Mouse (Mus musculus): ENCODE measurements around the gene Cntnap5a. TPM values are rescaled to one million over a fixed set of nuclear protein-coding genes. Genes with fewer than 3 reads are reported as not detected.
"Not testable (repeated sequence)": the region's sequence is repeated elsewhere in the genome, so short reads cannot be mapped to it uniquely, and the experiment has no call there.

The Cntnap5a gene
- total RNA-seq, 1 experiment from 2014 or later, result 5.9 TPM

DNA sequence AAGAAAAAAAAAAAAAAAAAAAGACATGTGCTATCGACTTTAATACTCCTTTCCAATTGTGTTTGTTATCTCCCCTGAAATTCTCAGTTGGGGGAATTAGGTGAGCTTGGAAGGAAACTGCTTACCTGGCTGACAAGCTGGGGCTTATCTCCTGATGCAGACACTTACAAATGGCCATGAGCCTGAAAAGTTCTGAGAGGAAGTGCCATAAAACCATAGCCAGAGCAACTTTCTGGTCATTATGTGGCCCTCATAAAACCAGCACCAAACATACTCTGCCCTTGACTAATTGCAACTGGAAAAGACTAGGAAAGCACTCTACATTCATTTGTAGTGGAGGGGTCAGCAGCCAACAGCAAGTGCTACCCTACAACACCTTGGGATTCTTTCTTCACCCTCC is 359.5 kb downstream of the Cntnap5a start:
- no peak for DNase-seq

DNA sequence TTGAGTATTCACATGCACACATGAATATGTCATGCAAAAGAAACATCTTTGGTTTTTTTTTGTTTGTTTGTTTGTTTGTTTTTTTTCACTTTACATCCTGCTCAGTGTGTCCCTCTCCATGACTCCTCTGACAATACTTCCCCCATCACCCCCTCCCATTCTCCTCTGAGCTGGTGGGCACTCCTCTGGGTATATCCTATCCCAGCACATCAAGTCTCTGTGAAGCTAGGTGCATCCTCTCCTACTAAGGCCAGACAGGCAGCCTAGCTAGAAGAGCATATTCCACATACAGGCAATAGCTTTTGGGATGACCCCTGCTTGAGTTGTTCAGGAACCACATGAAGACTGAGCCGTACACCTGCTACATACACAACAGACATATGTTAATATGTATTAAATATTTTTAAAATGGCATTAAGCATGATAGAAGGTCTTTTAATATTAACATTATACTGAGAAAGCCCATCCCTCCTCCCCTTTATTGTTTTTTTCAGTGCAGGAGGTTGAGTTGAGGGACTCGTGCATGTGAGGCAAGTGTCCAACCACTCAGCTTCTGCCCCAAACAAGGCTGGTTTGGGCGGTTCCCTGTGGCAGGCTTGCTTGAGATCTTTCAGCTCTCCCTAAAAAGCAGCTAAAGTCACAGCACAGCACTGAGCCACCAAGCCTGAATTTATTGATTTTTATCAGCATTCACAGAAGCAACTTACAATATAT is 422.6 kb downstream of the Cntnap5a start:
- DNase-seq, result no peak

DNA sequence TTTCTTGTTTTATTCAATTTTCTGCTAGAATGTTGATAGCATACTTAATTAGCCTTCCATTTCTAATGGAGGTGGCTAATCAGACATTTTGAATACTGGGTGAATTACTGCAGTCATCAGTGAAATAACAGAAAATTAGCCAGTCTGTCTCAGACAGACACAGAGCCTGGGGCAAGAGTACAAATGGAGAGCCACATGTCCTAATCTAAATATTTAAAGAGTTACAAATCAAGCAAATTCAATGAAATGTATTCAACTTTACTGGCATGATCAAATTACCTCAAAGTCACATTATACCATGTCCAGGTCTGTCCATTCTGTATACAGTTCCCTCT is 423.1 kb downstream of the Cntnap5a start:
- DNase-seq, result no peak

DNA sequence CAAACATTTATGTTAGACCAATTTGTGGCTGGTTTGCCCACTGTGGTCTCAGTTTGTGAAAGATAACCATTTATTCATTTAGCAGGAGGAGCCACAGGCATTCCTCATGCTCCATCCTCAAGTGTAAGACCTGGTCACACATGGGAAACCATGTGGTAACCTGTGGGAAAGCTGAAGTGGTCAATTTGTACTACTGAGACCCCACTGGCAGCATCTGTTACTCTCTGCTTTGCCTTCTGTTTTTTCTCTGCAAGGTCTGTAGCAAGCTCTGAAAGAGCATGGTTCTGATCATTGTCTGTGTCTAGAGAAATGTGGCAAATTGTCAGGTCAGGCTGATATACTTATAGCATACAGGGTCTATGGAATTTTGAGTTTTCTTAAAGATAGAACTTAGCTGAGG is 423.8 kb downstream of the Cntnap5a start:
- no peak for DNase-seq

DNA sequence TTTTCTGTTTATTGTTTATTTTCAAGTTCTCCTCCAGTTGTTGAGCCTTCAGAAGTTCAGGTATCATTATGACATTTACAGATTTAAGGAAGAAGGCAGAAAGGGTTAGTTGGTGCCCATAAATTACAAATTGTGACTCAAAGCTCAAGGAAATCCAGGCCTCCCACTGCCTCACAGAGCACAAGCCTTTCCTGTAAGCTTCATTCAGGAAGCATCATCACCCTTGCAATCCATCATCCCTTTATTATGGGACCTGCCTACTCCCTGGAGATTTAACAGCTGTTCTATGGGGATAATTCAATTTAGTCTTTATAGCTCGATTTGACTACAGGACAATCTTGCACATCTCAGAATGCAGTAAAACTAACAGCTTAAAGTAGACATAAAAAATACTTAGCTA is 441.2 kb downstream of the Cntnap5a start:
- no peak for DNase-seq

DNA sequence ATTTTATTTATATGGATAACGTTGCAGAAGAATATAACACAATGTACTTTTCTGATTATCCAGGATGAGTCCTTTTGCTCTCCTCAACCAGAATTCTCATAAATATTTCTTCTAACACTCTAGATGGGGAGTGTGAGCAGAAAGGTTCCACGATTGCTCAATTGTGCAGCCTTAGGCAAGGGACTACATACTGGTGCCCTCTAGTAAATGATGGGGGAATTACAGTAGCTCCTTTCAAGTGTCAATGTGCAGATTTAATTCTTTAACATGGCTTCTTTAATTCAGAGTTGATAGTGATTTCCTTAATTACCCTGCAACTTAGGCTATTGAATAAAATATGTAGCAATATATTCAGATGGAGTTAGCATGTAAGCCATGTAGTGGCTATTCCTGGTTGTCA is 442.5 kb downstream of the Cntnap5a start:
- DNase-seq, result no peak

DNA sequence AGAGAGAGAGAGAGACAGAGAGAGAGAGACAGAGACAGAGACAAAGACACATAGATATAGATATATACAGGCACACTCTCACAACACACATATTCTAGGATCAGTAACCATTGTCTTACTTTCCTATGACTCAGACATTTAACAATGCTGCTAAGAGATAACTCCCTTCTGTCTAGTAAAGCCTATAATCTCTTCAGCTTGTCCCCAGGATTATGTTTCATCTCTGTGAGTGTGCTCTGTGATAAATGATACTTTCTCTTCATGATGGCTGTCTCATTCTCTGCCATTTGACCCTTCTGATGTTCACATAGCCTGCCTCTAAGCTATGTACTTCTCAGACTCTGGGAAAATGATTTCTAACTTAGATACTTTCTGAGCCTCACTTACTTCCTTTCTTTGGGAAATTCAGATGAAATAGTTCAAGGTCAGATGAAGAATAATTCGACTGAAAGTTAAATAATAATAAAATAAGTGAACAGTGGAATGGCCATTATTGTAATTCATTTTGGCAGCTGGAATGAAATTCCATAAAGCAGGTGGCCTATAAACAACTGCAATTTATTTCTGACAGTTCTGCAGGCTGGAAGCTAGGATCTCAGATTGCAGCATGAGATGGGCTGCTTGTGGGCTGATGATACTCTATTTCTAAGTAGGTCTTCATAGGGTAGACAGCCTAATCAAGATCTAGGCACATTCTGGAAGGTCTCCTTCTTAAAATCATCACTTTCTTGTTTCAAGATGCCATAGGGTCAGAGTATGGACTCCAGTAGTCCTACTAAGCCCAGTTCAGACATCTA is 444.1 kb downstream of the Cntnap5a start:
- no peak for DNase-seq

DNA sequence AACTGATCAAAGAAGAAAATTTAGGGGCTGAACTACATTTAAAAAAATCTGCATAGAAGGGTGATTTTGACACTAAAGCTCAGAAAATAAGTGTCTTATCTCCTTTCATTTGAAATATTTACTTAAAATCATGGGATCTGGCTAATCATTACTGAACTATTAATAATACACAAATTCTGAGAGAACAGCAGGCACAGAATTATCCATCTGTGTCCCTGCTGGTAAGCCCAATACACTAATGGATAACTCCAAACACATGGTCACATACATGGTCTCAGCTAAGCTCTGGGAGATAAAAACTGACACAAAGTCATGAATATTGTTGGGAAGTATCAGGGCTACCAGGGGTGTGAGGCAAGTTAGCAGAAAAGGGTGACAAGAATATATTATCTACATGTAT is 447.9 kb downstream of the Cntnap5a start:
- DNase-seq, result no peak

DNA sequence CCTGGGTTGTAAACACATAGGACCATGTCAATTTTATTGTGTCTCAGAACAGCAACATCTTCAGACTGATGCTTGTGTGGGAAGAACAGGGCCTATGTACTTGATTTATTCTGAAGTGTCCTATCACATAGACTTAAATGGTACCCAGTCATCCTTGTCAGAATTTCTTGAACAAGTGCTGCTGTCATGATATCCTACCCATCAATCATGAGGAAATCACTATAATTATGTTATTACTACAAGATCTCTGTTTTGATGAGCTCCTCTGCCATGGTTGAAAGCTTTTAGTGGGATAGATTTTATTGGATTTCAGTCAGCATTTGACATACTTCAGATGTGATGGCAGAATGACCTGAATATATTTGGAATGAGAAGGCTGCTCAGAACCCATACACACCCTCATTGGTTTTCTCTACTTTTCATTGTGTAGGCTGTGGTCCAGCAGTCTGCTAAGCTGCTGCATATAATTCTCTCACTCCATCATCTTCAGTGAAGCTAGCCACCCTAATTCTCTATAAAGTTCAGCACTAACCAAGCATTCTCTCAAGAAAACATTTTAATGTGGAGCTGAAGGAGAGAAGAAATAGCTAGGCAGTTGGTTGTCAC is 465.3 kb downstream of the Cntnap5a start:
- no peak for DNase-seq

DNA sequence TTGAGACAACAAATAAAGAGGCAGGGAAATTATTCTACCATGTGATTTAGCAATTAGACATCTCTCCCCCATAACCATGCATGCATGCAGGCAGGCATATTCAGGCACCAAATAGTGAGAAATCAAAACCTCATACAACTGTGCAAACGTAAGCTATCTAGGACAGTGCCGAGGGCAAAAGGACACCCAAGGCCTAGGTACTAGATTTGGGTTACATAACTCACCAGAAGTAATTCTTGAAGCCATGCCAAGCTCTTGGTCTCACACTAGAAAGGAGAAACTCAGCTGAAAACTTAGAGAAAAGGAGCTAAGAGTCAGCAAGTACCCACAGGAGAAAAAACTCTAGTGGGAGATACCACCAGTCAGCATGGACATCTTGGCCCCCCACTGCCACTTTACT is 499.9 kb downstream of the Cntnap5a start:
- no peak for DNase-seq

DNA sequence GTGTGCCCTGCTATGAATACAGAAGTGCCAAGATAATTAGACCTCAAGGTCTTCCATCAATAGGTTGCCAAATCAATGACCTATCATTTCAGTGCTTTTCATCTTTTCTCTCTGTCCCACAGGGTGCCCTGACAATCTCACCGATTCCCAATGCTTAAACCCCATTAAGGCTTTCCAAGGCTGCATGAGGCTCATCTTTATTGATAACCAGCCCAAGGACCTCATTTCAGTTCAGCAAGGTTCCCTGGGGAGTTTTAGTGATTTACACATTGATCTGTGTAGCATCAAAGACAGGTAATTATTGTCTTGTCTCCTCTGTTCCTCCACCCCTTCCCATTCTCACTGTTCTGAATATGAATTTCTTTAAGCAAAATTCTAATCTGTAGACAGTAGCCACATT is 503.6 kb downstream of the Cntnap5a start:
- DNase-seq, result not testable (repeated sequence)

DNA sequence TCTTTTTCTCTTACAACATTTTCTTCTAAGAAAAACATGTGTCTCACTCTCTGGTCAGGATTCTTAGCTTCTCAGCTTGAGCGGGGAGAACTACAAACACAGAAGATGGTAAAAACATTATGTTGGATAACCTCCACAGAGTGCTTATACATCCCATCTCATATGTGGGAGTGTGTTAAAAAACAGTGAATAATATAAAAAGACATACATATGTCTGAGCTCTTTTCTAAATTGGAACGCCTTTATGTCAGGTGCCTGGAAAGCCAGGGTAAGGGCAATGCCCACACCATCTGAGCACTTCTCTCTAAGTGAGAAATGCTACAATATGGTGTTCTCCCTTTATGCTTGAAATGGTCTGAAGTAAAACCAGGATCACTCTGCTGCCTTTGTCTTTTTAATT is 507.7 kb downstream of the Cntnap5a start:
- DNase-seq, result no peak

DNA sequence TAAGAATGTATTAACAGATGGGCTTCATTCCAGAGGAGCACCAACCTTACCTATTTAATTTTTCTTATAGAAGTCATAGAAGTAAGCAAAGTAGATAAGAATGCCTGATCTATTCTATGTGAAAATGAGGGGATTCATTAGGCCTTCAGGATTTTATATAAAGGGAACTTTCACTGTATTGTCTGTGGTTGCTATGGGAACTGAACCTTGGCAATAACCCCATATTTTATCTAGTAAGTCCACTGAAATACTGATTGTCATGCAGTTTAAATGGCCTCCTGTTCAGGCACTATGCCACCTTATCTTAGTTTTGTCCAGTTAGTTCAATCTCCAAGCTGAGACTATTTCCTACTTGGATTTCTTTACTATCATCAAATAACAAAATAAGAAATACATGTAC is 532.3 kb downstream of the Cntnap5a start:
- no peak for DNase-seq

DNA sequence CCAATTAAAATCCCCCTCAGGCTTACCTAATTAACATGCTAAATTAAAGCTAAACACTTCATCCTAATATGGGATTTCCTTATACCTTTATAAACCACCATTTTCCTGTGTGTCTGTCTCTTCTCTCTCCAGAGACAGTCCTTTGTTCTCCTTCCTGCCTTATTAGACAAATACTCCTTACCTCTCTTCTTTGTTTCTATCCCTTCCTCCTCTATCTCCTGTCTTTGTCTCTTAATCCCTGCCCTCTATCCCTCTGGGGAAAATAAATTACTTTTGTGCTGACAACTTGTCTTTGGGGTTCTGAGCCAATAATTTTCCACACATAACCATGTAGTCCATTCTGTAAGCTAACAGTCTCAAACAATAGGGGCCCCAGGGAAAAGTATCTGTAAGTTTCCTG is 556.0 kb downstream of the Cntnap5a start:
- no peak for DNase-seq

DNA sequence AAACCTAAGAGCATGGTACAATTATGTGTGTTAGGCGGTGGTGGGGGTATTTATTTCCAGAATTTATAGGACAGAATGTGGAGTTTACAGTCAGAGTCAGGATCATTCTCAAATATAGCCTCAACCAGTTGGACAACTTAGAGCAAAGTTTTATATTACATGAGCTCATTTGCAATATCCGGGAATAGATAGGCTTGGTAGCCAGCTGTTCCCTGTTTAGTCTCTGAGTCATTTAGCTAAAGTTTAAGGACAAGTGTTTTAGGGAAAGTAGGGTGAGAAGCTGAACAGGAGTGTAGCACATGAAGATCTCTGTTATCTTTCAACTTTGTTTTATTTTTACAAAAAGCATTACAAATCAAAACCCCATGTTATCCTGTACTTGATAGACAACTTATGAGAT is 559.3 kb downstream of the Cntnap5a start:
- no peak for DNase-seq

DNA sequence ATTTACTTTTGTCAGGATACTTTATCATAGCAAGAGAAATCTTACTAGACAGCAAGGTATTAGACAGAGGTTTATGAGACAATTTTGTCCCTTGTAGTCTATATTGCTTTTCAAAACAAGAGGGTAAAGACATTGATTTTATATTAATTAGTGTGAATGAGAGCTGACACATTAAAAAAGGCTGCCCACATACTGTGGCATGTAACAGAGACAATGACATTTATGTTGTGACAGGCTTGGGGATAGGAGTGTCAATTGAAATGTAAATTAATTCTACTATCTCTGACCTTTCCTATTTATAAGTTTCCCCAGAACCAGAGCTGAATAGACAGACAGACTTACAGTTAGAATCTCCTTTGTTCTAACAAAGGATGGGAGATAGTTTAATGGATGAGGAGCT is 596.6 kb downstream of the Cntnap5a start:
- no peak for DNase-seq

DNA sequence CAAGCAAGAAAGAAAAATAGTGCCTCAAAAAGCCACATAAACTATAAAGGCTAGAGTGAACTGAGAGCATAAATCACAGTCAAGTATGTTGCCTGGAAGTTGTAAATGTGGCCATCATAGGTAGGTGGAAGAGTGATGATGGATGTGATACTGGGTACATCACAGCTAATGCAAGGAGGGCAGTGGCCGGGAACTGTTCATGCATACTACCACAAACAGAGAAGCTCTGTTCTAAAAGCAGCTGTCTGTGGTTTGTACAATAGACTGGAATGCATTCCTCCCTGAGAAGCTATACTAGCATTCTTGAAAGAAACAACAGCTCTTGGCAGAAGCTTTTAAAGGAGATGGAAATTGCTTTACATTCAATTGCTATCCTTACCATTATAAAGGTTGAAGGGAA is 599.4 kb downstream of the Cntnap5a start:
- no peak for DNase-seq

DNA sequence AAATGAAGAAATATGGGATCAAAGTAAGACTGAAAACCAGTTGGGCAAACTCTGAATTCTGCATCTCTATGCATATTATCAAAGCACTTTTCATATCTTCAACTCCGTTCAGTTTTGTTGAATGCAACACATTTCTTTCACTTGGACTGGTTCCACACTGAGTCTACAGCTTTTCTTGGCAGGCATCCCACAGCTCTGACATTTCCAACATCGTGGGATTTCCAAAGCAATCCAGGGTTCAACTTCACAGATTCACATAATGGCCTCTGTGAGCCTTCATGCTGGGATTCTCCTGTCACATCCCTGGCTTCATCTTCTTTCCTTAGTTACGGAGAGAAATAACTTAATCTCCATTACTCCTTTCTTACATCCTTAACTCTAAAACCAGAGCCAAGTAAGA is 622.0 kb downstream of the Cntnap5a start:
- DNase-seq, result no peak

DNA sequence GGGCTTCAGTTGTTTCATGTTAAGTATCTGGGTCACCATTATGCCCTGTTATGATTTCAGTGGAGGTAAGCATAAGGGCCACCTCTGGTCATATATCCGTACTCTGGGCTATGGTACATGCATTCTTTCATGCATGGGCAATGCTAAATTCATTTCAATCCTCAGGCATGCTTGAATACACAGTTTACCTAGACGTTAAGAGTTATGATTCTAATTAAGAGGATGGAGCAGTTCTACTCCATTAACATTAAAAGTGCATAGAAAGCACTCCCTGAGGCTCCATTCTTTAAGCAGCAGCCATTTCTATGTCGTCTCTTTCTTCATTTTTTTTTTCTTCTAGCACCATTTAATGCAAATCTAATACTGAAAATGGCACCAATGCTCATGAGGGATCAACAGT is 627.0 kb downstream of the Cntnap5a start:
- no peak for DNase-seq

DNA sequence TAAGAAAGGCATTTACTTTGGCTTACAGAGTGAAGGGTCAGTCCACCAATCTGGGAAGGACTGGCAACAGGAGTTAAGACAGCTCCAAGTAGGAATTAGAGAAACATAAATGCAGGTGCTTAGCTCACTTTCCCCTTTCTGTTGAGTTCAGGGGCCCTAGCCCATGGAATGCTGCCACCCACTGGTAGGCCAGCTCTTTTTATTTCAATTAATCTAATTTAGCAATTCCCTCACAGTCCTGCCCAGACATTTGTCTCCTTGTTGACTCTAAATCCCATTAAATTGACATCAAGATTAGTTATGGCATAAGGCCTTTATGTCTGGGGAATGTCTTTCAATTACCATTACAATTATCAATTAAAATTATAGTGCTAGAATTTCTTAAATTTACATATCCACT is 628.7 kb downstream of the Cntnap5a start:
- DNase-seq, result peak; percentile 9

DNA sequence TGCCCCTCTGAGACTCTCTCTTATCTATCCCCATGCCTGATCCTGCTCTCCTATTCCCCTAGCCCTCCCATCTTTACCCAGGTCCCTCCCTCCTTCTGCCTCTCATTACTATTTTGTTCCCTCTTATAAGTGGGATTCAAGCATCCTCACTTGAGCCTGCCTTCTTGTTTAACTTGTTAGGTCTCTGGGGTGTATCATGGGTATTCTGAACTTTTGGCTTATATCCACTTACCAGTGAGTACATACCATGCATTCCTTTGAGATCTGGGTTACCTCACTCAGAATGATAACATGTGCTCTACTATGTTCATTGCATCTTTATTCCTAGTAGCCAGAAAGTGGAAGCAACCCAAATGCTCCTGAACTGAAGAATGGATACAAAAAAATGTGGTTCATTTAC is 639.9 kb downstream of the Cntnap5a start:
- DNase-seq, result no peak

DNA sequence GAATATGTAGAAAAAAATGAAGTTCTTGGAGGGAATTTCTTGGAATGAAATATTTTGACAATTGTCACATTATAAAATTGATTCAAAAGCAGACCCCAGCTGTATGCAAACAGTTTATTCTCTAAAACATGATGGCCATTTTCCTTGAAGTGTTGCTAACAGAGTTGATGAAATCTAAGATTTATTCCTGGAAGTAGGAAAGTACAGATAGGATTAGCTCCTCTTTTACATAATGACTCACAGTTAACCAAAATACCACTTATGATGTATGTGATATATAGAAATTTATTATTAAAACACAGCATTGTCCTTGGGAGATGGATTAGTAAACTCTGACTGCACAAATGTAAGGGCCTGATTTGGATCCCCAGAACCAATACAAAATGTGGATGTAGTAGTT is 669.1 kb downstream of the Cntnap5a start:
- no peak for DNase-seq

DNA sequence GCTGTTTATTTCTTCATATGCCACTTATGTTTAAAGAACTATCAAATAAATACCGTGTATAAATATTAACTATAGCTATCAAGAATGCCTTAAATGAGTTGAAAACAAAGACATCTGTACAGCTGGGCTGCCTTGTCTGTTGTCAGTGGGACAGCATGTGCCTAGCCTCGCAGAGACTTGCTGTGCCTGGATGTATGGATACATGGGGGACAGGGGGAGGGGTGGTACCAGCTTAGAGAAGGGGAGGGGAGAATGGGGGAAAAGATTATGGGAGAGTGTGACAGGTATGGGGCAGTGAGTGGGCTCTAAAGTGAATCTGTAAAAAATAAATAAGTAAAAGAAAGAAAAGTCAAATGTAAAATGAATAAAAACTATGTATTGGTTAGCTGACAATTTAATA is 681.0 kb downstream of the Cntnap5a start:
- no peak for DNase-seq

DNA sequence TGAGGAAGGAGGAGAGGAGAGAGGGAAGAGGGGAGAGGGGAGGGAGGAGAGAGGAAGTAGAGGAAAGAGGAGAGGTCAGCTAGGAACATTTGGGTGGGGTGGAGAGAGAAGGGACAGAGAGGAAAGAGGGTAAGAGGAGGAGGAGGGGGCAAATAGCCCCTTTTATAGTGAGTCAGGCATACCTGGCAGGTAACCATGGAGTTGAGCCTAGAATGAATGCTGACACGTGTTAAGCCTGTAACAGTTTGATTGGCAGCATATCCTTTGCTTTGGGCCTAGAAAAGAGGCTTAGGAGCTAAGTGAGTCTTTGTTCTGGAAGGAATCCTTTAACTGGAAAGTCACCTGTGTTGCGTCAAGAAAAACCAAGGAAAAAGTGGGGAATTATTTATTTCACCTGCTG is 681.6 kb downstream of the Cntnap5a start:
- no peak for DNase-seq

Measured in adrenal gland, postnatal 14 days (tissue).